Mouse (Mus musculus) gastrocnemius, postnatal 14 days (tissue): ENCODE results near the gene BC030499. TPM values are rescaled to one million over a fixed set of nuclear protein-coding genes. Genes with fewer than 3 reads are reported as not detected.

Experiments
- DNase-seq: peaks from one replicate; pipeline ENCODE4 v3.0.0; 2021; ENCODE audit warnings: mixed read lengths
- intact Hi-C: fragments of 180-260 bp; cut with DNase I; formaldehyde crosslinking; loops from one replicate; pipeline ENCODE4 v1.15.1; 2025; ENCODE audit warnings: low total_unique reads
- total RNA-seq, 2 experiments: library from RNA; stranded (reverse); gene quantifications; 2 replicates each; pipeline ENCODE4 v1.2.3; 2021

BC030499 gene
- total RNA-seq, 2 experiments from 2014 or later: 0.31 to 0.62 TPM

- intact Hi-C loops: no loop called here
Measured at GRCm38 (mm10) chr11:78344328-78344889, 53.8 kb downstream of the BC030499 start.

GRCm38 (mm10) chr11:78344890-78345715, 54.5 kb downstream of the BC030499 start:
- peak; percentile 83 for DNase-seq
- intact Hi-C loops: loop anchor here (5.0 kb wide), 1 partner anchor 78 kb away; no protein-coding TSS in a partner anchor

More at GRCm38 (mm10) chr11:78344328-78344889, 53.8 kb downstream of the BC030499 start:
- DNase-seq: no peak

GRCm38 (mm10) chr11:78345801-78346200, 55.2 kb downstream of the BC030499 start:
- DNase-seq: no peak
- intact Hi-C loops: loop anchor here (5.0 kb wide), 1 partner anchor 78 kb away; no protein-coding TSS in a partner anchor

Other genes with a start within 250 kb of the BC030499 start
- gene Eral1, start 210.5 kb upstream of the BC030499 start, total RNA-seq: 10 to 100 TPM; 18.9 to 22.2 TPM
- 1 to 10 TPM; 6.5 to 7.4 TPM for gene Fam222b, start 196.2 kb upstream of the BC030499 start, total RNA-seq
- gene Traf4, start 125.3 kb upstream of the BC030499 start, total RNA-seq: 10 to 100 TPM in 1 of 2 experiments, 1 to 10 TPM in 1; 7.6 to 10.2 TPM
- gene Nek8, start 114.2 kb upstream of the BC030499 start, total RNA-seq: 1 to 10 TPM; 1.4 to 2.1 TPM
- 1 to 10 TPM; 3.5 to 4.4 TPM for gene Tlcd1, start 114.1 kb upstream of the BC030499 start, total RNA-seq
- 1,000 to 10,000 TPM; 1,019 to 1,174 TPM for gene Rpl23a, start 107.3 kb upstream of the BC030499 start, total RNA-seq
- gene Rab34, start 102.4 kb upstream of the BC030499 start, total RNA-seq: 10 to 100 TPM; 10.2 to 14.1 TPM
- under 1 TPM; 0.47 to 0.92 TPM for gene Proca1, start 97.4 kb upstream of the BC030499 start, total RNA-seq
- gene Sdf2, start 45.1 kb upstream of the BC030499 start, total RNA-seq: 10 to 100 TPM; 45.1 to 47.5 TPM
- 10 to 100 TPM; 25.9 to 26.0 TPM for gene Supt6, start 44.9 kb upstream of the BC030499 start, total RNA-seq
- gene 2610507B11Rik, start 29.1 kb upstream of the BC030499 start, total RNA-seq: 100 to 1,000 TPM; 157 to 161 TPM
- gene Spag5, start 10.7 kb downstream of the BC030499 start, total RNA-seq: 1 to 10 TPM; 5.3 TPM
- gene Aldoc, start 32.1 kb downstream of the BC030499 start, total RNA-seq: 1 to 10 TPM; 1.5 to 2.1 TPM
- 10 to 100 TPM; 23.1 to 25.1 TPM for gene Pigs, start 37.6 kb downstream of the BC030499 start, total RNA-seq
- 10 to 100 TPM; 16.1 to 17.8 TPM for gene Unc119, start 52.6 kb downstream of the BC030499 start, total RNA-seq
- gene Foxn1, start 95.7 kb downstream of the BC030499 start, total RNA-seq: not detected
- gene Slc13a2, start 131.4 kb downstream of the BC030499 start, total RNA-seq: not detected
- gene Slc46a1, start 174.9 kb downstream of the BC030499 start, total RNA-seq: 1 to 10 TPM in 1 of 2 experiments, under 1 TPM in 1; 0.95 to 2.1 TPM
- gene Sarm1, start 206.9 kb downstream of the BC030499 start, total RNA-seq: under 1 TPM; 0.55 to 0.72 TPM
- gene Vtn, start 208.2 kb downstream of the BC030499 start, total RNA-seq: 10 to 100 TPM; 24.3 to 31.5 TPM
- not detected for gene Sebox, start 212.6 kb downstream of the BC030499 start, total RNA-seq
- gene Tmem199, start 221.3 kb downstream of the BC030499 start, total RNA-seq: 10 to 100 TPM; 13.4 to 15.0 TPM
- gene Poldip2, start 221.4 kb downstream of the BC030499 start, total RNA-seq: 100 to 1,000 TPM; 102 to 113 TPM
- gene Tnfaip1, start 245.5 kb downstream of the BC030499 start, total RNA-seq: 10 to 100 TPM; 33.7 to 36.5 TPM
- gene Ift20, start 245.5 kb downstream of the BC030499 start, total RNA-seq: 10 to 100 TPM; 18.0 to 25.1 TPM